Mouse (Mus musculus): ENCODE measurements around the gene Ifrd1. TPM values are rescaled to one million over a fixed set of nuclear protein-coding genes. Genes with fewer than 3 reads are reported as not detected.
A peak's percentile ranks its signal among the peaks of the same experiment; 100 is the strongest.

Gene Ifrd1
- total RNA-seq, 2 experiments from 2014 or later: 99.2 to 119 TPM

GRCm38 (mm10) chr12:40245434-40245970 is 2.8 kb downstream of the Ifrd1 start:
- ATAC-seq (replicated peaks; ENCODE audit: low FRiP score, low TSS enrichment, poor library complexity, severe bottlenecking): no peak

- ATAC-seq (replicated peaks; ENCODE audit: low FRiP score, low TSS enrichment, poor library complexity, severe bottlenecking): no peak
Measured at GRCm38 (mm10) chr12:40244926-40245325, 3.4 kb downstream of the Ifrd1 start.

GRCm38 (mm10) chr12:40243821-40244221 is 4.5 kb downstream of the Ifrd1 start:
- ATAC-seq (replicated peaks; ENCODE audit: low FRiP score, low TSS enrichment, poor library complexity, severe bottlenecking): no peak

DNA sequence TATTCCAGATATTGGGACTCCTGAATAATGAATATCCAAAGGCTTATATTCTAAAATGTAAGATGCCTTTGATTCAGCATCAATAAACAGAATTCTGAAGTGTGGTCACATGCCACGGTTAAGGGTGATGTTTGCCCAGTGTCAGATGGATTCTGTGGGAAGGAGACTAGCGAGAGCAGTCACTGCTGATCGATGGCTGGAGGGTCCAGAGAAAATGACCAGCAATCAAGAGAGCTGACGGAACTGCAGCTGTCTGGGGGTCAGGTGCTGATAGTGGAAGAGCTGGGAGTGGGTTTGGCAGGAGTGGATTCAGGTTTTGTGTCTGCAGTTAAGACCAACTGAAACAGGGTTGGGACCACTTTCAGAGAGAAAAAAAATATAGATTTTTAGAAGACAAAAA is 5.1 kb downstream of the Ifrd1 start:
- ATAC-seq (replicated peaks; ENCODE audit: low FRiP score, low TSS enrichment, poor library complexity, severe bottlenecking): no peak

GRCm38 (mm10) chr12:40239161-40239560 is 9.1 kb downstream of the Ifrd1 start:
- ATAC-seq (replicated peaks; ENCODE audit: low FRiP score, low TSS enrichment, poor library complexity, severe bottlenecking): no peak

GRCm38 (mm10) chr12:40232231-40232630 is 16.1 kb downstream of the Ifrd1 start:
- ATAC-seq (replicated peaks; ENCODE audit: low FRiP score, low TSS enrichment, poor library complexity, severe bottlenecking): no peak

- no peak for ATAC-seq (replicated peaks; ENCODE audit: low FRiP score, low TSS enrichment, poor library complexity, severe bottlenecking)
Measured at GRCm38 (mm10) chr12:40231632-40232031, 16.7 kb downstream of the Ifrd1 start.

- ATAC-seq (replicated peaks; ENCODE audit: low FRiP score, low TSS enrichment, poor library complexity, severe bottlenecking): no peak
Measured at GRCm38 (mm10) chr12:40224171-40224880, 24.0 kb downstream of the Ifrd1 start.

- ATAC-seq (replicated peaks; ENCODE audit: low FRiP score, low TSS enrichment, poor library complexity, severe bottlenecking): no peak
Measured at GRCm38 (mm10) chr12:40223676-40224075, 24.6 kb downstream of the Ifrd1 start.

- ATAC-seq (replicated peaks; ENCODE audit: low FRiP score, low TSS enrichment, poor library complexity, severe bottlenecking): peak; percentile 93
Measured at GRCm38 (mm10) chr12:40223082-40223619, 25.2 kb downstream of the Ifrd1 start.

- peak; percentile 67 for ATAC-seq (replicated peaks; ENCODE audit: low FRiP score, low TSS enrichment, poor library complexity, severe bottlenecking)
Measured at GRCm38 (mm10) chr12:40222251-40223081, 25.8 kb downstream of the Ifrd1 start.

GRCm38 (mm10) chr12:40221611-40222010 is 26.7 kb downstream of the Ifrd1 start:
- ATAC-seq (replicated peaks; ENCODE audit: low FRiP score, low TSS enrichment, poor library complexity, severe bottlenecking): no peak

DNA sequence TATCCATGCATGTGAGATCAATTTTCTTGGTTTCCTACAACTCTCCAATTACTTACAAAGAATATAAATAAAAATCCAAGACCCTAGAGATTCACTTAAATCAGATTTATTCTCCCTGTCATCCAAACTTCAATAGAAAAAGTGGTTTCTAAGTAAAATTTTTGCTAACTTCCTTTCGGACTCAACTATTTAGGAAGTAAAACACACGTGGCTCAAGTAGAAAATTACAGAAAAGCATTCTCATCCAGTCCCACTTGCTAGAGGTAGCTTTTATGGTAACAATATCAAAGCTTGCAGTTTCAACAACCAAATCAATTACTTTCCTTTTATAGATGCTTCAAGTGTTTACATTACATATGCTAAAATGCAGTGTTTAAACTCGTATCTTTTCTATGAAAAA is 27.4 kb downstream of the Ifrd1 start:
- no peak for ATAC-seq (replicated peaks; ENCODE audit: low FRiP score, low TSS enrichment, poor library complexity, severe bottlenecking)

DNA sequence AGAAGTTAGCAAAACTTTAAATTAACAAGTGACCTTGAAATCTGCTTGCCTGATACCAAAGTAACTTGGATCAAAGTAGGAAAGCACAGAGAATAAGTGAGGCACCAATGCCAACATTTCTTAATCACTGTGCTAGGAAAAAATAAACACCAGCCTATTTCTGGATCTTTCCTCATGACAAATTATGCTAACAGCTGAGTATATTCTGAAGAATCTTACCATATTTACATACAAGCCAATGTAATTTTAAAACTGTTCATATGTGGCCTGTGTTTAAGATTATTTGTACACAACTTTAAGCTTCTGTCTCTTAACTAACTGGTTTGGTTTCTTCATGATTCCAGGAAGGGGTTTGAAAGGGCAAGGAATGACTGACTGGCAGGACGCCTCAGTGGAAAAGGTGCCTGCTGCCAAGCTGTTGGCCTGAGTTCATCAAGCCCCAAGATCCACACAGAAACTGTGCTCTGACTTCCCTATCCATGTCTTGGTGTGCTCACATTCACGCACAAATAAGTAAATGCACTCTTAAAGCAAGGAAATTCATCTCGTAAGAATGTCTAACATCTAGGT is 28.2 kb downstream of the Ifrd1 start:
- no peak for ATAC-seq (replicated peaks; ENCODE audit: low FRiP score, low TSS enrichment, poor library complexity, severe bottlenecking)

DNA sequence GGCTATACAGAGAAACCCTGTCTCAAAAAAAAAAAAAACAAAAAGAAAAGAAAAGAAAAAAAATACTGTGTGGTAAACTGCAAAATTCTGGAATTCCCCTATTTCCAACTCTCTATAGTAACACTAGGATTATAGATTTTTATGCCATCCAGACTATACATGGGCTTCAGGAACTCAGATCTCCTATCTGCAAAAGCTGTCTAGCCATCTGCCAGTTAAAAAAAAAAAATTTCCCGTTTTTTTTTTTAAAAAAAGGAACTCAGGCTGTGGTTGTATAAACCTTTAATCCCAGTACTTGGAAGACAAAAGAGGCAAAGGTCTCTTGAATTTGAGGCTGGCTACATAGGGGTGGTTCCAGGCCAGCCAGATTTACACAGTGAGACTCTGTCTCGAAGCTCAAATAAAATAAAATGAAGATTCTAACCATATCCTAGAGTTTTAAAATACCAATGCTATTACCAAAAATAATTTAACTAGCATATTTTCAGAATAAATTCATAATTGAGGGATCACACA is 29.8 kb downstream of the Ifrd1 start:
- no peak for ATAC-seq (replicated peaks; ENCODE audit: low FRiP score, low TSS enrichment, poor library complexity, severe bottlenecking)

DNA sequence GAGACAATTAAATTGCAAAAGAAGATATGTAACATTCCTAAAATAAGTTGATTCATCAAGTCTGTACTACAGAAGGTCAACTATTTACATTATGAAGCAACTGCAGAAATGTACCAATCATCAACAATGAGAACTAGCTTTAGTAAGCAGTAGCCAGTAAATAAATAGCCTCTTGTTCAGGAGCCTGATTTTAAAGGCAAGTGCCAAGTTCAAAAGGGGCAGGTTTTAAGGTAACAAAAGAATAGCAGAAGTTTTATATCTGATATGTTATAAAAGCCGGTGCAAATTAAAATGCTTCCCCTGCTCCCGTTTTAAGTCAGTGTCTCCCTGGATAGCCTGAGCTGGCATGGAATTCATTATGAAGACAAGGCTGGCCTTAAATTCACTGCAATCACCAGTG is 30.5 kb downstream of the Ifrd1 start:
- ATAC-seq (replicated peaks; ENCODE audit: low FRiP score, low TSS enrichment, poor library complexity, severe bottlenecking): no peak

GRCm38 (mm10) chr12:40214888-40215876 is 33.1 kb downstream of the Ifrd1 start:
- no peak for ATAC-seq (replicated peaks; ENCODE audit: low FRiP score, low TSS enrichment, poor library complexity, severe bottlenecking)

- no peak for ATAC-seq (replicated peaks; ENCODE audit: low FRiP score, low TSS enrichment, poor library complexity, severe bottlenecking)
Measured at GRCm38 (mm10) chr12:40209049-40209448, 39.3 kb downstream of the Ifrd1 start.

DNA sequence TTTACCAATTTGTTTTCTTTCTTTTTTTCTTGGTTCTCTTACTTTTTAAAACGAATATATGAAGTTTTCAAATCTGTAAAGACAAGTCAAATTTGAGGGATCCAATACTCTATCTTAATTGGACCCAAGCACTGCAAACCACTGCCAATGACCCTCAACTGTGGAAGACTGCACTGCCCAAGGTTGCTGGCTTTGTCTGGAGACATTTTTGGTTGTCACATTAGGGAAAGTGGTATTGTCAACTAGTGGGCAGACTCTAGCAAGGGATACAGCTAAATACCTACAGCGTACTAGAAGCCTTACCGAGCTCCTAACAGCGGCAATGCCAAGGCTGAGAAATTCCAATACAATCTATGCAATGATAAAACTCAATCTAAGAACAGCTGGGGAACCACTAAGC is 40.4 kb downstream of the Ifrd1 start:
- no peak for ATAC-seq (replicated peaks; ENCODE audit: low FRiP score, low TSS enrichment, poor library complexity, severe bottlenecking)
